Mouse (Mus musculus) MEL (cell line): ENCODE data around the gene Cdc27. TPM values are rescaled to one million over a fixed set of nuclear protein-coding genes. Genes with fewer than 3 reads are reported as not detected.

Experiments used
- DNase-seq: peaks from one replicate; pipeline ENCODE4 v3.0.0; 2011; ENCODE audit warnings: low read depth, low spot score
- H3K27ac ChIP-seq: 2 replicates; pipeline ENCODE4 v1.5.1; 2012; ENCODE audit warnings: low read depth, mild to moderate bottlenecking, control low read depth, low read length, moderate library complexity; ENCODE audit not compliant: control insufficient read depth
- H3K27me3 ChIP-seq, 2 experiments: fragments of 150-350 bp in 1 of 2; sonication (generic) in 1 of 2; 2 replicates each; pipeline ENCODE4 v1.6.1; 2012; ENCODE audit warnings: low read length in 2 of 2, mild to moderate bottlenecking in 2 of 2, improper control_type of control experiment in 1 of 2, moderate library complexity in 1 of 2; ENCODE audit not compliant: insufficient read depth in 2 of 2, control insufficient read depth in 1 of 2
- H3K36me3 ChIP-seq, 2 experiments: 2 replicates each; pipeline ENCODE4 v1.6.1; 2012 to 2014; ENCODE audit warnings: low read length in 2 of 2, improper control_type of control experiment in 1 of 2, inconsistent platforms in 1 of 2, mild to moderate bottlenecking in 1 of 2; ENCODE audit not compliant: insufficient read depth in 2 of 2, control insufficient read depth in 1 of 2
- H3K4me1 ChIP-seq, 2 experiments: fragments of 150-350 bp in 1 of 2; sonication (generic) in 1 of 2; 2 replicates each; pipeline ENCODE4 v1.6.1; 2012; ENCODE audit warnings: low read length in 2 of 2, improper control_type of control experiment in 1 of 2, mild to moderate bottlenecking in 1 of 2; ENCODE audit not compliant: insufficient read depth in 2 of 2, control insufficient read depth in 1 of 2
- H3K4me3 ChIP-seq, 2 experiments: fragments of 150-350 bp in 1 of 2; sonication (generic) in 1 of 2; 2 replicates each; pipeline ENCODE4 v1.5.1; 2012; ENCODE audit warnings: low read depth in 2 of 2, low read length in 2 of 2, mild to moderate bottlenecking in 2 of 2, moderate library complexity in 2 of 2, control low read depth in 1 of 2, improper control_type of control experiment in 1 of 2; ENCODE audit not compliant: control insufficient read depth in 1 of 2, insufficient read depth in 1 of 2
- H3K79me2 ChIP-seq: 2 replicates; pipeline ENCODE4 v1.6.1; 2012; ENCODE audit warnings: mild to moderate bottlenecking, low read length, moderate library complexity; ENCODE audit not compliant: control insufficient read depth, poor library complexity, insufficient read depth
- H3K9ac ChIP-seq: 2 replicates; pipeline ENCODE4 v1.6.1; 2012; ENCODE audit warnings: low read depth, mild to moderate bottlenecking, control low read depth, low read length, moderate library complexity; ENCODE audit not compliant: control insufficient read depth, poor library complexity, severe bottlenecking
- H3K9me3 ChIP-seq: fragments of 150-350 bp; sonication (generic); replicated peaks from 2 replicates; pipeline ENCODE4 v1.6.1; 2012; ENCODE audit warnings: mild to moderate bottlenecking, low read length, improper control_type of control experiment, moderate library complexity; ENCODE audit not compliant: insufficient read depth
- CTCF ChIP-seq, 3 experiments: IDR thresholded peaks in 2 of 3; conservative IDR thresholded peaks in 1 of 3; 2 replicates each; pipeline ENCODE4 v1.5.1; 2011 to 2012; ENCODE audit warnings: low read length in 3 of 3, low read depth in 2 of 3, mild to moderate bottlenecking in 2 of 3, improper control_type of control experiment in 1 of 3, inconsistent platforms in 1 of 3, mixed read lengths in 1 of 3, moderate library complexity in 1 of 3; ENCODE audit not compliant: control insufficient read depth in 1 of 3, insufficient read depth in 1 of 3, poor library complexity in 1 of 3, severe bottlenecking in 1 of 3
- EP300 ChIP-seq, 2 experiments: IDR thresholded peaks; 2 replicates each; pipeline ENCODE4 v1.6.1; 2011; ENCODE audit warnings: improper control_type of control experiment in 2 of 2, low read length in 2 of 2, low read depth in 1 of 2, mild to moderate bottlenecking in 1 of 2
- ETS1 ChIP-seq: IDR thresholded peaks from 2 replicates; pipeline ENCODE4 v1.6.1; 2012; ENCODE audit warnings: low read depth, mild to moderate bottlenecking, inconsistent platforms, low read length, improper control_type of control experiment, moderate library complexity
- HCFC1 ChIP-seq: IDR thresholded peaks from 2 replicates; pipeline ENCODE4 v1.6.1; 2012; ENCODE audit warnings: low read depth, mild to moderate bottlenecking, inconsistent platforms, low read length, improper control_type of control experiment, moderate library complexity
- KAT2A ChIP-seq: conservative IDR thresholded peaks from 2 replicates; pipeline ENCODE4 v1.6.1; 2012; ENCODE audit warnings: low read depth, low read length, improper control_type of control experiment, inconsistent platforms
- MAX ChIP-seq: IDR thresholded peaks from 2 replicates; pipeline ENCODE4 v1.6.1; 2011; ENCODE audit warnings: low read length, improper control_type of control experiment
- MEF2A ChIP-seq: IDR thresholded peaks from 2 replicates; pipeline ENCODE4 v1.6.1; 2014; ENCODE audit warnings: low read depth, mild to moderate bottlenecking, inconsistent platforms, low read length, improper control_type of control experiment; ENCODE audit not compliant: poor library complexity, insufficient replicate concordance, severe bottlenecking; ENCODE audit errors: extremely low read depth
- NRF1 ChIP-seq: IDR thresholded peaks from 2 replicates; pipeline ENCODE4 v1.6.1; 2014; ENCODE audit warnings: low read depth, mild to moderate bottlenecking, inconsistent platforms, low read length, improper control_type of control experiment, moderate library complexity; ENCODE audit not compliant: poor library complexity, insufficient read depth, severe bottlenecking
- RAD21 ChIP-seq: IDR thresholded peaks from 2 replicates; pipeline ENCODE4 v1.6.1; 2011; ENCODE audit warnings: mild to moderate bottlenecking, low read depth, low read length, improper control_type of control experiment
- RCOR1 ChIP-seq: IDR thresholded peaks from 2 replicates; pipeline ENCODE4 v1.6.1; 2012; ENCODE audit warnings: low read depth, mild to moderate bottlenecking, inconsistent platforms, low read length, improper control_type of control experiment
- SIN3A ChIP-seq: IDR thresholded peaks from 2 replicates; pipeline ENCODE4 v1.6.1; 2012; ENCODE audit warnings: low read length, improper control_type of control experiment, inconsistent platforms
- SMC3 ChIP-seq: IDR thresholded peaks from 2 replicates; pipeline ENCODE4 v1.6.1; 2011; ENCODE audit warnings: low read depth, low read length, improper control_type of control experiment
- TAL1 ChIP-seq: IDR thresholded peaks from 2 replicates; pipeline ENCODE4 v1.6.1; 2012; ENCODE audit warnings: mild to moderate bottlenecking, inconsistent platforms, low read length, moderate library complexity, mixed read lengths
- TCF12 ChIP-seq: IDR thresholded peaks from 2 replicates; pipeline ENCODE4 v1.6.1; 2014; ENCODE audit warnings: low read depth, mild to moderate bottlenecking, inconsistent platforms, low read length, improper control_type of control experiment, moderate library complexity
- USF2 ChIP-seq, 2 experiments: IDR thresholded peaks; 2 replicates each; pipeline ENCODE4 v1.6.1; 2011 to 2012; ENCODE audit warnings: improper control_type of control experiment in 2 of 2, low read length in 2 of 2, borderline replicate concordance in 1 of 2, inconsistent platforms in 1 of 2, low read depth in 1 of 2, mild to moderate bottlenecking in 1 of 2; ENCODE audit not compliant: insufficient read depth in 1 of 2
- ZC3H11A ChIP-seq: IDR thresholded peaks from 2 replicates; pipeline ENCODE4 v1.6.1; 2012; ENCODE audit warnings: low read depth, mild to moderate bottlenecking, inconsistent platforms, low read length, improper control_type of control experiment
- ZMIZ1 ChIP-seq: IDR thresholded peaks from 2 replicates; pipeline ENCODE4 v1.6.1; 2012; ENCODE audit warnings: low read depth, mild to moderate bottlenecking, inconsistent platforms, low read length, improper control_type of control experiment, moderate library complexity
- ZNF384 ChIP-seq: IDR thresholded peaks from 2 replicates; pipeline ENCODE4 v1.6.1; 2012; ENCODE audit warnings: low read depth, mild to moderate bottlenecking, inconsistent platforms, low read length, improper control_type of control experiment
- polyA plus RNA-seq, 2 experiments: library from polyadenylated mRNA; stranded (reverse) in 1 of 2; unstranded in 1 of 2; fragments of >175 nt in 1 of 2; fragments of >200 nt in 1 of 2; gene quantifications; 2 replicates each; pipeline versions ENCODE4 v1.2.1 to v1.2.4; 2012; ENCODE audit warnings: low replicate concordance in 2 of 2, low read depth in 1 of 2; ENCODE audit not compliant: insufficient read length in 2 of 2, insufficient read depth in 1 of 2, missing spikeins in 1 of 2
- total RNA-seq: library from RNA; depleted of rRNA; stranded (reverse); fragments of 300-350 nt; gene quantifications from 2 replicates; pipeline ENCODE4 v1.2.3, GENCODE M21; 2012

The Cdc27 gene
- total and polyA plus RNA-seq, 3 experiments = 24.4 to 180 (median 30.4) TPM

DNA sequence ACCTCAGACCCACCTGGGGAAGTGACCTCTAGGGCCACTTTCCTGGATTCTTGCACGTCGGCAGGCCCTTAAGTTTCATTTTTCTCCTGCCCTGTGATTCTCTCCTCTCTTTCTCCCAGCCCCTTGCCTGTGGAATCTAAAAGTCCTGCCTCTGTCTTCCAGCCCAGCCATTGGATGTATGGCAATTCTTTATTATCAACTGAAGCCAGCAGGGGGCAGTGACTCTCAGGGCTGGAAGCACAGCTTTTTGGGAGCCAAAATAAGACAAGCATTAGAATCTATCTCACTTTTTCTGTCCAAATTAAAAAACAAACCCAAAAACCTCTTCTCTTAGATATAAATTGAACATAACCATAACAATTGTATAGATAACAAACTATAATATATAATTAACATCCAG is 39.8 kb downstream of the Cdc27 start:
- H3K4me3 ChIP-seq = no peak overlapping the region
- H3K27ac ChIP-seq = no peak overlapping the region
- DNase-seq = peak; percentile 65
- no peak for TF ChIP-seq SIN3A
- no peak for TF ChIP-seq RCOR1
- TF ChIP-seq SMC3 = peak; percentile 62
- TF ChIP-seq RAD21 = peak; percentile 46
- no peak for TF ChIP-seq MEF2A
- TF ChIP-seq KAT2A = no peak
- TF ChIP-seq CTCF (IDR thresholded peaks at IDR 0.05 in 2 of 3, conservative IDR thresholded peaks at IDR 0.05 in 1 of 3; ENCODE audit: control insufficient read depth in 1 of 3, insufficient read depth in 1 of 3, low read depth in 2 of 3, low read length in 3 of 3, poor library complexity in 1 of 3, severe bottlenecking in 1 of 3) = peak; percentile 46 to 77 (median 67)
- no peak for TF ChIP-seq NRF1
- peak; percentile 17; the same call in 1 of the 2 replicates for TF ChIP-seq ZC3H11A
- no peak for TF ChIP-seq EP300 (IDR thresholded peaks at IDR 0.05; ENCODE audit: low read depth in 1 of 2, low read length in 2 of 2)
- no peak for TF ChIP-seq HCFC1
- TF ChIP-seq ZNF384 = no peak
- TF ChIP-seq USF2 (IDR thresholded peaks at IDR 0.05; ENCODE audit: borderline replicate concordance in 1 of 2, insufficient read depth in 1 of 2, low read depth in 1 of 2, low read length in 2 of 2) = no peak
- no peak for TF ChIP-seq ZMIZ1
- no peak for TF ChIP-seq TAL1
- TF ChIP-seq MAX = no peak
- TF ChIP-seq TCF12 = no peak
- H3K36me3 ChIP-seq = peaks cover 0 to 48% of the 10 kb centered on the region in 2 experiments; a peak in 2 of 4 replicates
- no peaks in the 10 kb centered on the region for H3K27me3 ChIP-seq
- no peaks in the 10 kb centered on the region for H3K9me3 ChIP-seq
- no peaks in the 10 kb centered on the region for H3K4me1 ChIP-seq
- H3K79me2 ChIP-seq = no peaks in the 10 kb centered on the region
- H3K9ac ChIP-seq = no peak overlapping the region

GRCm38 (mm10) chr11:104508455-104508854 is 42.0 kb downstream of the Cdc27 start:
- Histone ChIP-seq H3K27ac (no peak overlapping the region), H3K36me3 (peaks cover 0 to 42% of the 10 kb centered on the region in 2 experiments; a peak in 2 of 4 replicates)

More at GRCm38 (mm10) chr11:104508455-104508854, 42.0 kb downstream of the Cdc27 start:
- H3K27me3 ChIP-seq = no peaks in the 10 kb centered on the region
- no peak overlapping the region for H3K9ac ChIP-seq
- TF ChIP-seq ETS1 = no peak
- TF ChIP-seq NRF1 = no peak
- TF ChIP-seq ZC3H11A = no peak
- peak; percentile 78 for TF ChIP-seq ZNF384
- TF ChIP-seq, all 39 proteins: peak for 1
- DNase-seq = no peak
- Histone ChIP-seq H3K9me3 (no peaks in the 10 kb centered on the region), H3K4me1 (no peaks in the 10 kb centered on the region), H3K79me2 (no peaks in the 10 kb centered on the region), H3K4me3 (no peak overlapping the region)
